Mouse (Mus musculus): ENCODE results near the gene Spryd7. TPM values are rescaled to one million over a fixed set of nuclear protein-coding genes. Genes with fewer than 3 reads are reported as not detected.
"Not testable (repeated sequence)": the region's sequence is repeated elsewhere in the genome, so short reads cannot be mapped to it uniquely, and the experiment has no call there.

Gene Spryd7
- polyA plus RNA-seq (2015; fragmentation: Nextera tagmentation; extraction: Ambion mirVana): 21.6 and 21.7 TPM in 2 replicates

DNA sequence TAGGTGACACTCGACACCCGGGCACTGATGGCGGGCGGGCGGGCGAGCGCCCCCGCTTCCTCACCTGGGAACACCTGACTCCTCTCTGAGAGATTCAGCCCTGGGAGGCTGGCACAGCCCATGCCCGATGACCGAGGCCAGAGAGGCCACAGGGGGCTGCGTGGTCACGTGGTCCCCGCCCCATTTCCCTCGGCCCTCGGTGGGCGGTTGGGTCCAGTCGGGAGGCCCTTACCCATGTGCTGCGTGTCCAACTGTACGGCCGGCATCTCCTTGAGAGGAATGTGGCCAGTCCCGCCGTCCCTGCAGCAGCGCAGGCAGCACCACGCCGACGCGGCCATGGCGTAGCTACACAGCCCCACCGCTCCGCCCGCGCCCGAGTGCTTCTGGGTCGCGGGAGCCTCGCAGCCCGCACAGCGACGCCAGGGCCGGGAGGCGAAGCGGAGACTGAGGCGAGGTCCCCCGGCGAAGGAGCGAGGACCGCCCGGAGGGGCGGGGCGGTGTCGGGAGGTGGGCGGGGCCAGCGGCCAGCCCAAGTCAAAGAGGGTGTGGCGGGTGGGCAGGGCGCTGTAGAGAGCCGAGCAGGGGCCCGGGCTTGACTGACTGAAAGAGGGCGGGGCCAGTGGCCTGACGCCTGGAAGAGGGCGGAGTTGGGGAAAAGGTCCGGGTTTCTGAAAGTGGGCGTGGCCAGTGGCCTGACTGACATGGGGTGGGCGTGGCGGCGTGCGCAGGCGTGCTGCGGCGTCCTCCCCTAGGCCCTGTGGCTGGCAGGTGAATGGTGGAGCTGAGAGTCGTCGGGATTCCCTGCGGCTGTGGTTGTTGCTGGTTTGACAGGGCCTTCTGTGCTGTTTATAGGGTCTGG, at the start of gene Spryd7:
Gene Spryd7, minus strand, starts transcription at position 598 of the 859 bp plus-strand sequence.
- Histone ChIP-seq H3K27me3 (replicated peaks; ENCODE audit: insufficient read depth, low read length) (no peaks in the 10 kb centered on the region), H3K9ac (replicated peaks; ENCODE audit: low read depth) (peak within 1 kb of the TSS; percentile 62), H3K36me3 (ENCODE audit: insufficient read depth, low read length) (no peaks in the 10 kb centered on the region), H3K9me3 (ENCODE audit: low read length) (no peaks in the 10 kb centered on the region), H3K4me1 (ENCODE audit: insufficient read depth, low read depth, low read length) (no peaks in the 10 kb centered on the region), H3K27ac (ENCODE audit: low read length) (peak within 1 kb of the TSS; percentile 88), H3K4me3 (ENCODE audit: low read depth, low read length) (peak within 1 kb of the TSS; percentile 72), H3K4me2 (replicated peaks; ENCODE audit: low read depth, low read length) (peak within 1 kb of the TSS; percentile 83)
- DNase-seq (ENCODE audit: low spot score) (peak; percentile 100), ATAC-seq (peak; percentile 98)
- WGBS: under 1% methylated on average over 71 of the region's 72 CpGs
- no peak for TF ChIP-seq EP300 (IDR thresholded peaks at IDR 0.05)
- TF ChIP-seq CTCF (IDR thresholded peaks at IDR 0.05): peak; percentile 37

DNA sequence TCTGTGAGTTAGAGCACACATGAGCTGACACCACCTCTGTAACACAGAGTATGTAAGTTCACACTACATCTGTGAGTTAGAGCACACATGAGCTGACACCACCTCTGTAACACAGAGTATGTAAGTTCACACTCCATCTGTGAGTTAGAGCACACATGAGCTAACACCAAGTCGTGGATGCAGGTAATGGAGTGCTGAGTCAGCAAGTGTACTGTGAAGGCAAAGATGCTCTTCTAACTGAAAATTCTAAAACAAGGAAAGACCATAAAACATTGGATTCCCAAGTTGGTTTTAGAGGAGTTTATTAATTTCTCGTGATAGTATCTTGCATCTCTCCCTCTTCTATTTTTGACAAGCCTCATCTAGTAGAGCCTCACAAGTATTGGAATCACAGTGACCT, 49.4 kb upstream of the Spryd7 start:
- H3K9ac ChIP-seq (replicated peaks; ENCODE audit: low read depth); H3K4me1 ChIP-seq (ENCODE audit: insufficient read depth, low read depth, low read length); ATAC-seq; H3K4me3 ChIP-seq (ENCODE audit: low read depth, low read length); H3K9me3 ChIP-seq (ENCODE audit: low read length); H3K27ac ChIP-seq (ENCODE audit: low read length); DNase-seq (ENCODE audit: low spot score); H3K27me3 ChIP-seq (replicated peaks; ENCODE audit: insufficient read depth, low read length); H3K4me2 ChIP-seq (replicated peaks; ENCODE audit: low read depth, low read length); H3K36me3 ChIP-seq (ENCODE audit: insufficient read depth, low read length): not testable (repeated sequence)
- WGBS: 85% methylated on average over 2 of the region's 2 CpGs

DNA sequence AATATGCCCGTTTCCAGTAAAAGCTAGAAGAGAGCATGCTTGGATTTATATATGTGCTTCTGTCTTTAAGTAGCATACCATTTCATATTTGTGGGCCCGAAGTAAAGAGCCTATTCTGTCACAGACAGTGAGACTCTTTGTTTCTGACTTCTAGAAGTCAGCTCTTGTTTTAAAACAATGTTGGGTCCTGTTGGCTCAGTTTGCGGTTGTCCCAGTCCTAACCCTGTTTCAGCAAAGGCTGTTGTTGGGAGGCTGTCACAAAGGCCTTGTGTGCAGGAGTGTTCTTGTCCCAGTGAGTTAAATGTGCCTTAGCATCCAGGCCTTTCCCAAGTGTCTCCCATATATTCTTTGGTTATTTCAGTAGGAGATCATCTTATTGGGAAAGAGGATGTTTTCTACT, 47.4 kb upstream of the Spryd7 start:
- 77% methylated on average over 3 of the region's 3 CpGs for WGBS
- H3K9ac ChIP-seq (replicated peaks; ENCODE audit: low read depth): no peak overlapping the region
- H3K27ac ChIP-seq (ENCODE audit: low read length): no peak overlapping the region
- H3K36me3 ChIP-seq (ENCODE audit: insufficient read depth, low read length): no peaks in the 10 kb centered on the region
- no peak for ATAC-seq
- H3K9me3 ChIP-seq (ENCODE audit: low read length): no peaks in the 10 kb centered on the region
- H3K27me3 ChIP-seq (replicated peaks; ENCODE audit: insufficient read depth, low read length): no peaks in the 10 kb centered on the region
- no peak overlapping the region for H3K4me2 ChIP-seq (replicated peaks; ENCODE audit: low read depth, low read length)
- DNase-seq (ENCODE audit: low spot score): no peak
- no peak for TF ChIP-seq CTCF (IDR thresholded peaks at IDR 0.05)
- TF ChIP-seq EP300 (IDR thresholded peaks at IDR 0.05): no peak
- peaks cover 8% of the 10 kb centered on the region; the same call in 1 of the 2 replicates for H3K4me1 ChIP-seq (ENCODE audit: insufficient read depth, low read depth, low read length)
- no peak overlapping the region for H3K4me3 ChIP-seq (ENCODE audit: low read depth, low read length)

GRCm38 (mm10) chr14:61603069-61603755, 46.5 kb upstream of the Spryd7 start:
- H3K9me3 ChIP-seq (ENCODE audit: low read length): no peaks in the 10 kb centered on the region
- H3K4me1 ChIP-seq (ENCODE audit: insufficient read depth, low read depth, low read length): peaks cover 8% of the 10 kb centered on the region; the same call in 1 of the 2 replicates
- no peak overlapping the region for H3K9ac ChIP-seq (replicated peaks; ENCODE audit: low read depth)
- H3K27ac ChIP-seq (ENCODE audit: low read length): no peak overlapping the region
- H3K27me3 ChIP-seq (replicated peaks; ENCODE audit: insufficient read depth, low read length): no peaks in the 10 kb centered on the region
- DNase-seq (ENCODE audit: low spot score): peak; percentile 25
- H3K4me3 ChIP-seq (ENCODE audit: low read depth, low read length): no peak overlapping the region
- no peak for ATAC-seq
- H3K36me3 ChIP-seq (ENCODE audit: insufficient read depth, low read length): no peaks in the 10 kb centered on the region
- 80% methylated on average over 8 of the region's 8 CpGs for WGBS
- TF ChIP-seq EP300 (IDR thresholded peaks at IDR 0.05) (no peak), CTCF (IDR thresholded peaks at IDR 0.05) (no peak)
- H3K4me2 ChIP-seq (replicated peaks; ENCODE audit: low read depth, low read length): no peak overlapping the region

- H3K4me1 ChIP-seq (ENCODE audit: insufficient read depth, low read depth, low read length): peaks cover 8% of the 10 kb centered on the region; the same call in 1 of the 2 replicates
- H3K27me3 ChIP-seq (replicated peaks; ENCODE audit: insufficient read depth, low read length): no peaks in the 10 kb centered on the region
- ATAC-seq (peak; percentile 58), DNase-seq (ENCODE audit: low spot score) (peak; percentile 76)
- no peak overlapping the region for H3K4me3 ChIP-seq (ENCODE audit: low read depth, low read length)
- no peak overlapping the region for H3K9ac ChIP-seq (replicated peaks; ENCODE audit: low read depth)
- H3K27ac ChIP-seq (ENCODE audit: low read length): peak overlapping the region; percentile 27; the same call in 1 of the 2 replicates
- no peaks in the 10 kb centered on the region for H3K9me3 ChIP-seq (ENCODE audit: low read length)
- H3K4me2 ChIP-seq (replicated peaks; ENCODE audit: low read depth, low read length): 0 out of 2 replicates have a peak overlapping the region, but pooled peaks have one; percentile 66
- WGBS: 49% methylated on average over 9 of the region's 9 CpGs
- no peaks in the 10 kb centered on the region for H3K36me3 ChIP-seq (ENCODE audit: insufficient read depth, low read length)
- TF ChIP-seq CTCF (IDR thresholded peaks at IDR 0.05): no peak
- peak; percentile 20; the same call in 1 of the 2 replicates for TF ChIP-seq EP300 (IDR thresholded peaks at IDR 0.05)
Measured at GRCm38 (mm10) chr14:61601348-61601747, 44.7 kb upstream of the Spryd7 start.
